Mouse (Mus musculus) intestine, embryonic 16.5 days (tissue): Measurements from ENCODE around the gene Ppil6. TPM values are rescaled to one million over a fixed set of nuclear protein-coding genes. Genes with fewer than 3 reads are reported as not detected.

Source experiments
- ATAC-seq: fragments of 200-750 bp; cut with Nextera tagmentation; 2 replicates; pipeline ENCODE4 v1.8.0; 2017; ENCODE audit warnings: moderate TSS enrichment, moderate library complexity
- H3K27ac ChIP-seq: fragments of 300-500 bp; sonication (generic); 2 replicates; pipeline ENCODE4 v1.5.1; 2014; ENCODE audit warnings: mild to moderate bottlenecking, low read length
- H3K27me3 ChIP-seq: fragments of 300-500 bp; sonication (generic); replicated peaks from 2 replicates; pipeline ENCODE4 v1.6.1; 2014; ENCODE audit warnings: low read length, control low read depth, mixed read lengths; ENCODE audit not compliant: control insufficient read depth, insufficient read depth
- H3K36me3 ChIP-seq: fragments of 300-500 bp; sonication (generic); 2 replicates; pipeline ENCODE4 v1.6.1; 2014; ENCODE audit warnings: low read length, control low read depth; ENCODE audit not compliant: control insufficient read depth, insufficient read depth
- H3K4me1 ChIP-seq: fragments of 300-500 bp; sonication (generic); 2 replicates; pipeline ENCODE4 v1.6.1; 2014; ENCODE audit warnings: low read length, control low read depth, mixed read lengths; ENCODE audit not compliant: control insufficient read depth, insufficient read depth
- H3K4me2 ChIP-seq: fragments of 300-500 bp; sonication (generic); 2 replicates; pipeline ENCODE4 v1.6.1; 2014; ENCODE audit warnings: low read depth, low read length, control low read depth
- H3K4me3 ChIP-seq: fragments of 300-500 bp; sonication (generic); 2 replicates; pipeline ENCODE4 v1.5.1; 2014; ENCODE audit warnings: mild to moderate bottlenecking, low read length
- H3K9ac ChIP-seq: fragments of 300-500 bp; sonication (generic); 2 replicates; pipeline ENCODE4 v1.6.1; 2014; ENCODE audit warnings: low read depth, low read length
- H3K9me3 ChIP-seq: fragments of 300-500 bp; sonication (generic); 2 replicates; pipeline ENCODE4 v1.6.1; 2016; ENCODE audit warnings: low read length, control low read depth; ENCODE audit not compliant: control insufficient read depth
- WGBS: fragments of 180-500 bp; shearing (Covaris S2); extraction: QIAGEN DNeasy Blood & Tissue Kit; methylation state at CpG from one replicate; pipeline ENCODE4 v1.1.7; 2014; 5-methylcytosine and 5-hydroxymethylcytosine counted together
- polyA plus RNA-seq: library from polyadenylated mRNA; unstranded; fragments of >200 nt; fragmentation: Nextera tagmentation; extraction: Ambion mirVana; gene quantifications from 2 replicates; pipeline ENCODE4 v1.2.1, GENCODE M21; 2015

Gene Ppil6
- polyA plus RNA-seq, 1 experiment from 2014 or later: 0.93 TPM

DNA sequence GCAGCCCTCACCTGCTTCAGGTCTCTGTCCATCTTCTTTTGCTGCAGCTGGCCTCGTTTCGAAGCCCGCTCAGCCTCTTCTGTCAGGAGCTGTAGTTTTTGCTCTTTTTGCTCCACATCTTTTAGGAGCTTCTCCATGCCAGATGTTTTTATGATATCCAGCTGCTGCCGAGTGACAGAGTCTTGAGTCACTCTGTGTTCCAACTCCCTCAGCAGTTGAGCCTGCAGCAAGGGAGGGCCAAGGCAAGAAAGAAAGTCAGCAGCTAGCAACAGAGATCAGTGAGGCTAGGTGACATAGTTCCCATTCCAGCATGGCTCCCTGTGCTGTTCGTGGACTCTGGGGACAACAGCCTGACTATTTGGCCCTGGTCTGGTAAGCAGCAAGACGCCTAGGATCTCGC is 60.5 kb downstream of the Ppil6 start:
- no peak overlapping the region for H3K4me2 ChIP-seq
- no peak overlapping the region for H3K4me3 ChIP-seq
- H3K36me3 ChIP-seq: no peaks in the 10 kb centered on the region
- H3K9ac ChIP-seq: no peak overlapping the region
- peaks cover 25% of the 10 kb centered on the region for H3K4me1 ChIP-seq
- H3K9me3 ChIP-seq: peaks cover 4% of the 10 kb centered on the region
- no peaks in the 10 kb centered on the region for H3K27me3 ChIP-seq
- ATAC-seq: no peak
- H3K27ac ChIP-seq: no peak overlapping the region
- 80% methylated on average over 7 of the region's 7 CpGs for WGBS

DNA sequence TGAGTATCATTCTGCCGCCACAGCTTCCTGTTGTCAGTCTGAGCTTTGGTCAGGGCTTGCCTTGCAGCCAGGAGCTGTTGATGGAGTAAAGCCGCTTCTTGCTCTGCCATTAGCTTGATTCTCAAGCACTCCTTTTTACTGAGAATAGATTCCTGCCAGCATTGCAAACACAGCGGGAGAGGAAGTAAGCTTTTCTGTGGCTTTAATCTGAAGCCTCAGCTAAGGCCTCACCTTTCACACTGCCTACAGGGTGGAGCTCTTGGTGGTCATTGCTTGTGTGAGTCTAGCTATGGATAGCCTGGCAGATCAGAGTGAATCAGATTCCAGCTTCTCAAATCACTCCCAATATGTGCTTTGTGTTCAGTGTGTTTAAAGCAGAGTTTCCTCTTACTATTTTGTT is 62.1 kb downstream of the Ppil6 start:
- Histone ChIP-seq H3K27ac (peak overlapping the region; percentile 90), H3K36me3 (no peaks in the 10 kb centered on the region)
- peak; percentile 68 for ATAC-seq

DNA sequence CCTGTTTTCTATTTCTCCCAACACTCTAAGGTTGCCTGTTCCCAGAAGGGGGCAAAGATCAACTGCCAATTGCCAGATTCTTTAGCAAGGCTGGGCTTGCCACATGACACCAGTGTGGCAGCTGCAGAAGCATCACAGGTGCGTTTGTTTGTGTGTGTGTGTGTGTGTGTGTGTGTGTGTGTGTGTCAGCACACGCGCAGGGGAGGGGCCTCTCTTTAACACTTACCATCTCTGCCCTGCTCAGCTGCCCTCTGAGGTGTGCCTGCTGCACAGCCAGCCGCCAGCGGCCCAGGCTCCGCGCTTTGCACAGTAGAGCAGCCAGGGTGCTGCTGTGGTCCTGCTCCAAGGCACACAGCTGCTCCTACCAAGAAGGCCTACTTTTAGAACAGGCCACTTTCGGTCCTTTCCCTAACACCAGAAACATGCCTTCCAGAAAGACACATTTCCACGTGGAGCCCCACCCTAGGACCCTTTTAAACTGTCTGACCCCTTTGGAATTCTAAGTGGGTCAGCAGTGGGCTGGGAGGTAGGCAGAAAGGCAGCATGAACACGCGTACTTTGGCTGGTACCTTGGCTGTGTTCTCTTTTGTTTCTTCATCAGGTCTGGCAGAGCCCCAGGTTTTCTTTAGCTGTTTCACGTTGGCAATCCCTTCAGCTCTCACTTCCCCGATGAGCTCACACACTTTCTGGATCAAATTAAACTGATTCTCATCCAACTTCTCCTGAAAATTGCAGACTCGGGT is 62.8 kb downstream of the Ppil6 start:
- H3K36me3 ChIP-seq: no peaks in the 10 kb centered on the region
- H3K9ac ChIP-seq: peak overlapping the region; percentile 49
- peak overlapping the region; percentile 90 for H3K27ac ChIP-seq
- 47% methylated on average over 14 of the region's 14 CpGs for WGBS
- peaks cover 4% of the 10 kb centered on the region for H3K9me3 ChIP-seq
- peak; percentile 95 for ATAC-seq
- peaks cover 25% of the 10 kb centered on the region for H3K4me1 ChIP-seq
- peak overlapping the region; percentile 40 for H3K4me2 ChIP-seq
- no peak overlapping the region for H3K4me3 ChIP-seq
- no peaks in the 10 kb centered on the region for H3K27me3 ChIP-seq

More for the DNA sequence above, 62.1 kb downstream of the Ppil6 start:
- Histone ChIP-seq H3K4me3 (no peak overlapping the region), H3K9ac (no peak overlapping the region), H3K4me2 (no peak overlapping the region; the same call in 1 of the 2 replicates), H3K27me3 (no peaks in the 10 kb centered on the region), H3K4me1 (peaks cover 25% of the 10 kb centered on the region), H3K9me3 (peaks cover 4% of the 10 kb centered on the region)
- WGBS: 48% methylated on average over 3 of the region's 3 CpGs

DNA sequence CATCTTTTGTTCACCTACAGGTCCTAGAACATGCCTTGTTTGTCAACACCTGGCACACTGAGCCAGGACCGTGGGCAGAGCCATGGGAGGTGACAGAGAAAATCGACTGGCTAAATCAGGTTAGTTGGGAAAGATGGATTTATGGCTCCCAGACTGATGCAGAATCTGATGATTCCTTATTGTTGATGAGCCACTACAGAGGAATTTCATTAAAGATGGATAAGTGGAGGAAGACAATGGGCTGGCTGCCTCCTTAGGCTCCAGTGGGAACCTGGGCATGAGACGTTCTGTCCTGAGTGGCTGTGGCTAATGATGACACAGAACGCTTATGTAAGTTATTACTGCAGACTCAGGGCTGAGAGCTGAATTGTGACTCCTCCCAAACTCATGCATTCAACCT is 63.5 kb downstream of the Ppil6 start:
- H3K4me1 ChIP-seq: peaks cover 25% of the 10 kb centered on the region
- H3K36me3 ChIP-seq: no peaks in the 10 kb centered on the region
- no peak overlapping the region for H3K4me2 ChIP-seq
- no peak overlapping the region for H3K4me3 ChIP-seq
- 70% methylated on average over 4 of the region's 4 CpGs for WGBS
- ATAC-seq: no peak
- H3K27ac ChIP-seq: no peak overlapping the region; the same call in 1 of the 2 replicates
- no peaks in the 10 kb centered on the region for H3K27me3 ChIP-seq
- H3K9me3 ChIP-seq: peaks cover 4% of the 10 kb centered on the region
- no peak overlapping the region for H3K9ac ChIP-seq

DNA sequence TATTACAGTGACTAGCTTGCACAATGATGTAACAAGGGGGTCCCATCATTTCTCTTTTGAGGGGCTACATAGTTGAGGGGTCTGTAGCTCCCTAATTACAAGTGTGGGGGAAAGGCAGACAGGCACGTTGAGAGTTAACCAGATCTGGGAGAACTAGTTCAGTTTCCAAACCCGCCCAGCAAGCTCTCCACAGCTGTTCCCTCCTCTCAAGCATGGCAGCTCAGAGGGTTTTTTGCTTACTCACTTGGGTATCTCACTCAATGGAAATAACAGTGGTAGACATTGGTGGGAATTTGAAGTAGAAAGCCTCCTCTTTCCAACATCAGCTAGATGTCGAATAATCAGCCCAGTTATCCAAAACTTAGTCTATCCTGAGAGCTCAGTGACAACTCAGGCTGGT is 64.8 kb downstream of the Ppil6 start:
- ATAC-seq: no peak
- H3K4me1 ChIP-seq: peaks cover 25% of the 10 kb centered on the region
- no peaks in the 10 kb centered on the region for H3K27me3 ChIP-seq

DNA sequence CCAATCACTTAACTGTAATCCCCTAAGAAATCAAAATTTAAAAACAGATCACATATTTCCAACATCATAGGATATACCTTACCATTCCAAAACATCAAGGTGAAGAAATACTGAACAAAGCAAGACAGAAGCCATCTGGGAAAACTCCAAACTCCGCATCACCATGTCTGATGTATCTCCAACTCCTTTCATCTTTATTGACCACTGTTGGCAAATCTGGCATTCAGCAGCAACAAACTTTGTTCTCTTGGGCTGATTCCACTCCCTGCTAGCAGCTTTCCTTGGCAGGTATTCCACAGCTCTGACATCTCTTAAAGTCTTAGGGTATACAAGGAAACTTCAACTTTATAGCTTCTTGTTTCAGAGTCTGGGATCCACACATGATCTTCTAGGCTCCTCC is 68.2 kb downstream of the Ppil6 start:
- WGBS: 98% methylated on average over 1 of the region's 1 CpGs
- Histone ChIP-seq H3K27ac (no peak overlapping the region), H3K4me2 (no peak overlapping the region), H3K9ac (no peak overlapping the region), H3K4me3 (no peak overlapping the region), H3K27me3 (no peaks in the 10 kb centered on the region), H3K4me1 (peaks cover 2% of the 10 kb centered on the region), H3K36me3 (no peaks in the 10 kb centered on the region), H3K9me3 (no peaks in the 10 kb centered on the region)
- ATAC-seq: no peak

More for the DNA sequence above, 64.8 kb downstream of the Ppil6 start:
- WGBS: 86% methylated on average over 3 of the region's 3 CpGs
- no peak overlapping the region for H3K27ac ChIP-seq
- no peak overlapping the region for H3K4me2 ChIP-seq
- H3K9ac ChIP-seq: no peak overlapping the region
- no peaks in the 10 kb centered on the region for H3K9me3 ChIP-seq
- no peaks in the 10 kb centered on the region for H3K36me3 ChIP-seq
- no peak overlapping the region for H3K4me3 ChIP-seq

DNA sequence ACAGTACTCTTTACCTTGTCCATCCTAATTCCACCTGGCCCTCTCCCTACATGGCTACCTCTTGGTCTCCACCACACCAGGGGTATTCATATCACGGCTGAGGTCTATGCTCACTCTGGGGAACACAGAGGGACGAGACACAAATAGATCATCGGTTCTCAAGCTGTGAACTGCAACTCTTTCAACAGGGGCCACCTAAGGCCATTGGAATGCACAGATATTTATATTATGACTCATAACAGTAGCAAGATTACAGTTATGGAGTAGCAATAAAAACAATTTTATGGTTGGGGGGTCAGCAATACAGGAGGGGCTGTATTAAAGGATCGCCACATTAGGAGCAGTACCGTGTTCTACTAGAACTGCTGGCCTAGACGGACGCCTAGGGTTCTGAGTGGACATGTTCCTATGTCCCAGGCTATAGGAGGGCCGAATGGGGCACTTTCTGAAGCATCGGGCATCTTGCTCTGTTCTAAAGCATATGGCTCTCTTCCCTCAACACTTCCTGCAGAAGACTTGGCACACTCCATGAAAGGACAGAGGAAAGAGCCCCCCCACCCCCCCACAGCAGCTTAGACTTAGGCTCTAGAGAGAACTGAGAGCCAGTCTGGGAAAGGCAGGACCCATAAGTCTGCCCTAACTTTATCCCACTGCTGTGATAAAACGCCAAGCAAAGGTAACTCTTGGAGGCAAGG is 71.6 kb downstream of the Ppil6 start:
- Histone ChIP-seq H3K36me3 (no peaks in the 10 kb centered on the region), H3K4me2 (no peak overlapping the region), H3K27me3 (no peaks in the 10 kb centered on the region), H3K4me3 (no peak overlapping the region), H3K9me3 (no peaks in the 10 kb centered on the region), H3K9ac (no peak overlapping the region), H3K27ac (no peak overlapping the region), H3K4me1 (peaks cover 6% of the 10 kb centered on the region)
- WGBS: 89% methylated on average over 10 of the region's 10 CpGs
- ATAC-seq: no peak

Other genes starting within 250 kb of the Ppil6 start
- 17.2 and 18.6 TPM in 2 replicates for gene Fig4, start 187.2 kb upstream of the Ppil6 start, polyA plus RNA-seq
- 0.02 and 0.04 TPM in 2 replicates for gene Ak9, start 186.5 kb upstream of the Ppil6 start, polyA plus RNA-seq
- 15.4 and 15.6 TPM in 2 replicates for gene Zbtb24, start 40.1 kb upstream of the Ppil6 start, polyA plus RNA-seq
- 23.8 and 28.4 TPM in 2 replicates for gene Mical1, start 14.1 kb upstream of the Ppil6 start, polyA plus RNA-seq
- 62.7 and 68.9 TPM in 2 replicates for gene Smpd2, start 70 bp upstream of the Ppil6 start, polyA plus RNA-seq
- gene Cd164, start 29.0 kb downstream of the Ppil6 start, polyA plus RNA-seq: 186 and 195 TPM in 2 replicates
- gene Ccdc162, start 226.2 kb downstream of the Ppil6 start, polyA plus RNA-seq: 1.0 and 1.1 TPM in 2 replicates